Mouse (Mus musculus) ovary, postnatal 14 days (tissue): ENCODE data around the gene Klhl15.
"Not testable (repeated sequence)": the region's sequence is repeated elsewhere in the genome, so short reads cannot be mapped to it uniquely, and the experiment has no call there.

Experiments used
- DNase-seq: peaks from one replicate; pipeline ENCODE4 v3.0.0; 2022; ENCODE audit warnings: low spot score

The Klhl15 gene

DNA sequence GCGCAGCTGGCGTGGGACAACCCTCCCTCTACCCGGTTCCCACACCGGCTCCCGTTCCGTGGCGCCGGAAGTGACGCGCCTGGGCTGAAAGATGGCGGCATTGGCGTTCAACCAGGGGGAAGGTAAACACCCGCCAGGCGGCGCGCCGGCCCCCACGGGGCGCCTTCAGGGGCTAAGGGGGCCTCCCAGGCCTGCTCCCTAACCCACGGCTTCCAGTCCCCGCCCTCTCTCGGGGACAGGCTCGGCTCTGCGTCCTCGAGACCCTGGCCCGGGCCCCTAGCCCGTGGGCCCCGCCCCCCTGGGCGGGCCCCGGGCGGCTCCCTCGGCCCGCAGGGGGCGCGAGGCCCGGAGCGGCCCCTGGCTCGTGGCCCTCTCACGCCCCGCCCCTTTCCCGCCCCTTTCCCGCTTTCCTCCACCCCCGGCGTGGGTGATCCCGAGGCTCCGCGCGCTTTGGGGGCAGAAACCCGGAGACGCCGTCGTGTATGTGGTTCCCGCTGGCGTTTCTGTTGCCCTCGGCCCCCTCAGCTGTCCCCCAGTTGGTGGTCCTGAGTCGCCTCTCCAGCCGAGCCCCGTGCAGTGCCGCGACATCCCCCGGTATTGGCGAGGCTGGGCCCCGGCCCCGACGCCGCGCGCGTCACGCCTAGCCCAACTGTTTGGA, at the start of gene Klhl15:
TSS of gene Klhl15 (plus strand) at position 68 of the 658 bp plus-strand sequence.
- peak; percentile 70 for DNase-seq

DNA sequence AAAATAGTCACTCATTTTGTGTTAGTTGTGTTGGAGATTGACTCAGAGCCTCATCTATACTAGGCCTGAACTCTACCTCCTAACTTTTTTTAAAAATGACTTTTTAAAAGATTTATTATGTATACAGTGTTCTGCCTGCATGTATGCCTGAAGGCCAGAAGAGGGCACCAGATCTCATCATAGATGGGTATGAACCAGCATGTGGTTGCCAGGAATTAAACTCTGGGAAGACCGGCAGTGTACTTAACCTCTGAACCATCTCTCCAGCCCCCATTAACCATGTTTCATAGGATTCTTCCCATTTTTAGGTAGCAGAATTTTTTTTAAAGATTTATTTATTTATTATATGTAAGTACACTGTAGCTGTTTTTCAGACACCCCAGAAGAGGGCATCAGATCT, 49.2 kb upstream of the Klhl15 start:
- DNase-seq: no peak

DNA sequence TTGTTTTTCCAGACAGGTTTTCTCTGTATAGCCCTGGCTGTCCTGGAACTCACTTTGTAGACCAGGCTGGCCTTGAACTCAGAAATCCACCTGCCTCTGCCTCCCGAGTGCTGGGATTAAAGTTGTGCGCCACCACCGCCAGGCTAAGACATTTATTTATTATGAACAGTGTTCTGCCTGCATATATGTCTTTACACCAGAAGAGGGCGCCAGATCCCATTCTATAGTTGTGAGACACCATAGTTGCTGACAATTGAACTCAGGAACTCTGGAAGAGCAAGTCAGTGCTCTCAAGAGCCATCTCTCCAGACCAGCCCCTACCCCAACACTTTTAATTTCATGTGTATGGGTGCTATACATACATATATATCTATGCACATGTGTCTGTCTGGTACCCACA, 40.5 kb upstream of the Klhl15 start:
- DNase-seq: not testable (repeated sequence)

DNA sequence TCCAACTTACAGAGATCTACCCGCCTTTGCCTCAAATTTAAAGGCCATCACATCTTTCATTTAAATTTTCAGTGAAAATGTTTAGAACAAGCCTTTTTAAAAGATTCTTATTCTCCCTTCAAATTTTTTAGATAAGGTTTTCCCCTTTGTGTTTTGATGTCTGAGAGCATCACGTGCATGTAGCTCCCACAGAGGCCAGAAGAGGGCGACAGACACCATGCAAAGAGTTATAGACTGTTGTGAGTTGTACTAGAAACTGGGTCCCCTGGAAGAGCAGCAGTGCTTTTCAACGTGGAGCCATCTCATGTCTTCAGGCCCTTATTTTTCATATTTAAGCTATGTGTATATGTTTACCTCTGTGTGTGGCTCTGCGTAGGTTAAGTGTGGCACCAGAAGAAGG, 36.6 kb upstream of the Klhl15 start:
- DNase-seq: peak; percentile 60

DNA sequence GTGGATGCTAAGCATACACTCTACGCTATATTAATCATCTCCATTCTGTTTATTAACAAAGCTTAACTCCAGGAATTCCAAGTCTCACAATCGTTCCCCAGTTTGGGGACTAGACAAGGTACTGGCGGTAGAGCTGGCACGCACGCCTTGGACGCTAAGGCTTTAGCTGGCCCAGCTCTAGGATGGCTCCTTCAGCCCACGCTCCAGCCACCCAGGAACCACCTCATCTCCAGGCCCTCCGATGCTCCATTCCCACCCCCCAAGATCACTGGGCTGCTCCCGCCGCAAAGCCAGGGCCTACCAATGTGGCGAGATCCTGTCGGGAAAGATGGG, 22.2 kb upstream of the Klhl15 start:
- no peak for DNase-seq

DNA sequence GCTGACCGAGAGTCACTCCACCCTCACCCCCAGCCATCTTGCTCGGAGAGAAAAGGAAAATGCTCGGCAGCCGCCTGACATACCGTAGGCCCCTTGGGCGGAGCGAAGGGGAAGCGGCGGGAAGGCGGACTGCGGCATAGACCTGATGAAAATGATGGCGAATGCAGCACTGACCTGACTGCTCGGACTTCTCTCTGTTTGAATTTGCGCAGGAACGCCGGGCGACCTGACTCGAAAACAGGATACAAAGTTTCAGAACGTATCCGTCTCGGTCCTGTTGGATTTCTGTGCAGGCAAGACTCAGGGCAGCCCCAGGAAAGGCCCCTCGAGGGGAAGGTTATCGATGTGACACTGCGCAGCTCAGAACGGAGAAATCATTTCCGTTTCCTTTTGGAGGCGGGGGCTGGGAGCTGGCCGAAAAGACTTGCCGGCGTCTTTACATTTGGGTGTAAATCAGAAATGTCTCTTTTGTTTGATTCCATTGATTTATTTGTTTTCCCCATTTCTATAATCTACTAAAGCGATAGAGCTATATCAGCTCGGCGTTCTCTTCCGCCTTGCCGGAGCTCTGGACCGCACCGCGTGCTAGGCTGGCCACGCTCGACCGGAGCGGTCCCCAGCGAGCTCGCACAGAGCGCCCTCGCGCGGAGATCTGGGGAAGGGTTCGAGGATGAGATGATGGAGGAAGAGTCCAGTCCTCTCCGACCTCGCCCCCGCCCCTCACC, 21.6 kb upstream of the Klhl15 start, which contains the start of gene Eif2s3x:
TSS of gene Eif2s3x (minus strand) at position 266 of the 725 bp plus-strand sequence.
- peak; percentile 90 for DNase-seq

DNA sequence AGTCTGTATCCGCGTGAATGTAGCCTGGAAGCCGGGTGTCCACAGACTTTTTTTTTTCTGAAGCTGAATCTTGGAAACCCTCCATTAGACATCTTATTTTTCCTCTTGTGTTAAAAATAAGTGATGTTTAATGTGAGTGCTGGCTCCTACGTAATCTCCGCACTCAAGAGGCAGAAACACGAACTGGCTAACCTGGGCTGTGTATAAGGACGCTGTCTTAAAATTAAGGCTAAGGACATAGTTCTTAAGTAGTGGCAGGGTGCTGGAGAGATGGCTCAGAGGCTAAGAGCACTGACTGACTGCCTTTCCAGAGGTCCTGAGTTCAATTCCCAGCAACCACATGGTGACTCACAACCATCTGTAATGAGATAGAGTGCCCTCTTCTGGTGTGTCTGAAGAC, 21.0 kb upstream of the Klhl15 start:
- no peak for DNase-seq

DNA sequence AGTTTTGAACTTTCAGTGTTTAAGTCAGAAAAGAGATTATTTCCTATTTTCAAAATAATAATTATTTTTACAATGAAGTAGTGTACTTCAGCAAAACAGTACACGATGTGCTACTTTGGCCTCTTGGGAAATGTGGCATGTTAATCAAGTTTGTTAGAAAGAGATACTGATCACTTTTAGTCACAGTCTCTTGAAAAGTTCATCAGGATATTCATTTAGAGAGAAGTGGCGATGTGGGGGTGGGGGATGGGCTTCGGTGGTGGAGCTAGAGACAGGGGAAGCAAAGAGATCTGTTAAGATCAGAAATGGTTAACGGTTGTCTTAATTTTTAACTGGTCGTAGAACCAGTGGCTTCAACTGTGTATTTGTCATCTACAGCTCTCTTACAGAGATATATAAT, 967 bp upstream of the Klhl15 start:
- DNase-seq: no peak

DNA sequence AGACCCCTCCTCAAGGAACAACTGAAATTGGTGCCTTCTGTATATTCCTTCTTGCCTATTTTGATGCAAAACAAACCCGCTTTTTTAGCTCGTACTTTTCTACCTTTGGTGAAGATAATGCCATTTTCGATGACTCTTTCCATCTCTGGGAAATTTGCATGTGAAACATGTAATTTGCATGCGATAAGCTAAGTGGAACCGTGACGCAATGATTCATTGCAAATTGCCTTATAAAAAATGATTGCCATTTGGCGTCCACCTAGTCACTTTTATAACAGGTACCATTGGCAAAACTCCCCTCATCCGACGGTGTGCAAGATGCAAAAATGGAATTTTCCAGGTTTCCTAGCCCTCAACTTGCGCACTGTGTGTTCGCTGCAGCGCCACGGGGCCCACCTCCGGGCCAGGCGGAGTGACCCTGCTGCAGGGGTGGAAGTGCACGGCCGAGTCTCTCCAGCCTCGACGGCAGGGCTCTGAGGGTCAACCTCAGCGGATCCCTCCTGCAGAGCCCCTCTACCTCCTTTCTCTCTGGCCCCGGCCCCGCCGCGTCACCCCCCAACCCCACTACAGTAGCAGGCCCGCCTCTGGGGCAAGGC, 365 bp upstream of the Klhl15 start:
- DNase-seq: no peak

DNA sequence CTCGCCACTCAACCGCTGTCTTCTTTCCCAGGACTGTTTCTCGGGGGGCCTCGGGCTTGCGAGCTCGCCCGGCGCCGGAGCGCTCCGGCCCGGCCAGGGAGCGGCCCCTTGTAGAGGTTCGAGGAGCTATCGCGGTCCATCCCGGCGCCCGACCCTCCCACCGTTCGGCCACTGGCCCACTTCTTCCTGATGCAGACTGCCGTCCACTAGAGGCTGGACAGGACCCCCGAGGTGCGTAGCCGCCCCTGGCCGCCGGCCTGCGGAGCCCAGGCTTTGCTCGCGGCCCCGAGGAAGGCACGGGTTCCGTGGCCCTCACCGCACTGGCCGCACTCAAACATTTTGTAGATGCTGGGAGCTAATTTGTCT, 774 bp downstream of the Klhl15 start:
- DNase-seq: peak; percentile 22

DNA sequence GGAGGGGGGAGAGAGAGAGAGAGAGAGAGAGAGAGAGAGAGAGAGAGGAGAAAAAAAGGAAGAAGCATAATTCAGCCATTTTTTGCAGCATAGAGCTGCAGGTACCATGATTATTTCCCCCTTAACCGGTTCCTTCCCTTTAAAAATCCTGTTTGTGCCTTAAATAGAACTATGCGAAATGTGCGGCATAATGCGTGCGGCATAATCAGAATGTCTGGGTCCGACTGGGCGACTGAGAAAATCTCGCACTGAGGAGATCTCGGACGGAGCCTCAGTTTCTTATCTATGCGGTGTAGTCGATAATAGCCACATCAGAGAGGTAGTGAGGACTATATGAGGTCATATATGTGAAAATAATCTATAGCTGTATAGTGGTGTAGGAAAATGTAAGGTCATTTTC, 1.2 kb downstream of the Klhl15 start:
- DNase-seq: no peak

DNA sequence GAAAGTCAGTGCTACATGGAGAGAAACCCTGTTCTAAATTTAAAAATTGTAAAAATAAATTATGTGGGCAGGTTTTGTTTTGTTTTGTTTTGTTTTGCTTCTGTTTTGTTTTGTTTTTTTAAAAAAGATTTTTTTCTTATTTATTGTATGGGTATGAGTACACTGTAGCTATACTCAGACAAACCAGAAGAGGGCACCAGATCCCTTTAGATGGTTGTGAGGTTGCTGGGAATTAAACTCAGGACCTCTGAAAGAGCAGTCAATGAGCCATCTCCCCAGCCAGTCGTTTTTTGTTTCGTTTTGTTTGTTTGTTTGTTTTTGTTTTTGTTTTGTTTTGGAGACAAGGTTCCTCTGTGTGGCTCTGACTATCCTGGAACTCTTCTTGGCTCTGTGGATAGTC, 54.5 kb downstream of the Klhl15 start:
- peak; percentile 11 for DNase-seq

DNA sequence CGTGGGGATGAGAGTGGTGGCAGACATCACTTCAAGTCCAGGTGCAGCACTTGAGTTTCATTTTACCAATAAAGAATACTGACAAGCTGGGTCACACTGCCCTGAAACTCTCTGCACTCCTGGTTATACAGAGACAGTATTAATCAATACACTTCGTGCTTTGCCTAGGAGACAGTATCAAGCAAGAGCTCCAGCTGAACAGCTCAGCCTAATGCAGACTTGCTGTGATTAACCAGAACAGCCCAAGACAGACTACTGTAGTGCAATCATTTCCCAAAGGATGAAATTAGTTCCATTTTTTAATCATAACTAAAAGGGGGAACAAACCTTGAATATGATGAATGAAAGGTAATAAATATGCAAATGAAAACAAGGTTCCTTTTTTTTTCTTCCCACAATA, 68.5 kb downstream of the Klhl15 start:
- no peak for DNase-seq

DNA sequence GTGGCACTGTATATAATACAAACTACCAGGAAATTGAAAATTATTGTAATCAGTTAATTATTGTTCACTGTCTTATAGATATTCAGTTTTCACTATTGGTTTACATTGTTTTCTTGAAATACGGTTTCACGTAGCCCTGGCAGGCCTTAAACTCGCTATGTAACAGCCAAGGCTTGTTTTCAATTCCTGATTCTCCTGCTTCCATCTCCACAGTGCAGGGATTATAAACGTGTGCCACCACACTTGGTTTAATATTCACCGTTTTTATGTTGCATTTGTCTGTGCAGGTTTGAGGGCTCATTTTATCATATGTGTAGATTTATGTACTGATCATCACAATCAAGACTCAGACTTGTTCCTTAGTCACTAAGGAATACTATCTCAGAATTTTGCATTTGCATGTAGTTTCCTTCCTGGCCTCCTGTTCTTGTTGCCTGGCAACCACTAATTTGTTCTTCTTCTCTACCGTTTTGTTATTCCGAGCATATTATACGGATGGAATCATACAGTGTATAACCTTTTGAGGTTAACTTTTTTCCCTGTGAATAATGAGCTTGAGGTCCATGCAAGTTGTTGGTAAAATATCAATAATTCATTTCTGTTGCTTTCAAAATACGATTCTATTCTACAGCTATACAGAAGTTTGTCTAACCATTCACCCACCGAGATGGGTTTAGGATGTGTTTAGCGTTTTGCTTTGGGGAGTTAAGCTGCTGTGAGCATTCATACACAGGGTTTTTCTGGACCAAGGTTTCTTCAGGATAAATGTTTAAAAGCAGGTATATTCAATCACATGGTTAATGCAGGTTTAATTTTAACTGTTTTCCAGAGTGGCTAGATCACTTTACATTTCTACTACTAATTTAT, 86.9 kb downstream of the Klhl15 start:
- DNase-seq: no peak
